Mouse (Mus musculus): ENCODE data around the gene Gm10912. TPM values are rescaled to one million over a fixed set of nuclear protein-coding genes. Genes with fewer than 3 reads are reported as not detected.

The Gm10912 gene
- total RNA-seq, 4 experiments from 2014 or later, result 0.20 to 0.41 TPM; not detected in 2

Other genes starting within 250 kb of the Gm10912 start
- gene Lmo2, start 107.8 kb upstream of the Gm10912 start, total RNA-seq (2022), result 10 to 100 TPM; 25.6 to 27.7 (median 26.0) TPM
- gene Fbxo3, start 38.1 kb upstream of the Gm10912 start, total RNA-seq (2022), result 10 to 100 TPM; 51.5 to 57.2 (median 52.1) TPM
- not detected for gene 4931422A03Rik, start 37.5 kb upstream of the Gm10912 start, total RNA-seq (2022)
- gene Gm10799, start 2.7 kb downstream of the Gm10912 start, total RNA-seq (2022), result not detected
- 1 to 10 TPM; 2.3 to 4.7 (median 3.4) TPM for gene Cd59b, start 4.0 kb downstream of the Gm10912 start, total RNA-seq (2022)
- 10 to 100 TPM; 55.7 to 60.2 (median 57.9) TPM for gene Cd59a, start 30.0 kb downstream of the Gm10912 start, total RNA-seq (2022)
- gene A930018P22Rik, start 56.9 kb downstream of the Gm10912 start, total RNA-seq (2022), result 1 to 10 TPM in 1 of 4 experiments, under 1 TPM in 2, not detected in 1; 0.56 to 1.4 (median 0.68) TPM